Mouse (Mus musculus) CH12.LX (cell line): Measurements from ENCODE around the gene Ntrk2. TPM values are rescaled to one million over a fixed set of nuclear protein-coding genes. Genes with fewer than 3 reads are reported as not detected.

Source experiments
- DNase-seq: peaks from one replicate; pipeline ENCODE4 v3.0.0-alpha.2; 2013; ENCODE audit errors: extremely low read depth
- H3K27ac ChIP-seq: 2 replicates; pipeline ENCODE4 v1.5.1; 2012; ENCODE audit warnings: low read depth, mild to moderate bottlenecking, control low read depth, moderate library complexity; ENCODE audit not compliant: insufficient read depth
- H3K27me3 ChIP-seq: replicated peaks from 2 replicates; pipeline ENCODE3; 2012; ENCODE audit warnings: inconsistent platforms
- H3K36me3 ChIP-seq, 2 experiments: replicated peaks in 1 of 2; 2 replicates each; pipeline versions ENCODE3 to v1.6.1; 2012; ENCODE audit warnings: inconsistent platforms in 1 of 2, low read length in 1 of 2, mild to moderate bottlenecking in 1 of 2, mixed read lengths in 1 of 2, moderate library complexity in 1 of 2; ENCODE audit not compliant: control insufficient read depth in 1 of 2, insufficient read depth in 1 of 2
- H3K4me1 ChIP-seq, 2 experiments: 2 replicates each; pipeline ENCODE4 v1.6.1; 2012; ENCODE audit warnings: inconsistent platforms in 1 of 2, moderate library complexity in 1 of 2; ENCODE audit not compliant: insufficient read depth in 2 of 2, control insufficient read depth in 1 of 2
- H3K4me2 ChIP-seq: 2 replicates; pipeline ENCODE4 v1.6.1; 2012; ENCODE audit warnings: low read depth, mild to moderate bottlenecking, control low read depth; ENCODE audit not compliant: poor library complexity, insufficient read depth, severe bottlenecking
- H3K4me3 ChIP-seq, 3 experiments: fragments of 150-350 bp in 1 of 3; sonication (generic) in 1 of 3; replicated peaks in 1 of 3; 2 replicates each; pipeline versions ENCODE3 to v1.5.1; 2011 to 2012; ENCODE audit warnings: low read depth in 2 of 3, low read length in 2 of 3, mild to moderate bottlenecking in 2 of 3, moderate library complexity in 2 of 3, control low read depth in 1 of 3, improper control_type of control experiment in 1 of 3, inconsistent platforms in 1 of 3, mixed read lengths in 1 of 3; ENCODE audit not compliant: poor library complexity in 1 of 3
- H3K79me2 ChIP-seq: replicated peaks from 2 replicates; pipeline ENCODE4 v1.6.1; 2012; ENCODE audit warnings: mild to moderate bottlenecking, moderate library complexity; ENCODE audit not compliant: control insufficient read depth, poor library complexity, insufficient read depth, severe bottlenecking; ENCODE audit errors: extremely low read depth
- H3K9ac ChIP-seq: 2 replicates; pipeline ENCODE4 v1.6.1; 2012; ENCODE audit warnings: low read depth, mild to moderate bottlenecking, control low read depth, moderate library complexity; ENCODE audit not compliant: insufficient read depth
- H3K9me3 ChIP-seq: replicated peaks from 2 replicates; pipeline ENCODE3; 2012; ENCODE audit warnings: low read length, inconsistent platforms, mixed read lengths
- CHD1 ChIP-seq: IDR thresholded peaks from 2 replicates; pipeline ENCODE4 v1.6.1; 2012; ENCODE audit warnings: low read depth, low read length, improper control_type of control experiment, inconsistent platforms
- EP300 ChIP-seq: IDR thresholded peaks from 2 replicates; pipeline ENCODE4 v1.6.1; 2011; ENCODE audit warnings: low read length, improper control_type of control experiment
- ETS1 ChIP-seq: conservative IDR thresholded peaks from 2 replicates; pipeline ENCODE4 v1.6.1; 2012; ENCODE audit warnings: low read depth, mild to moderate bottlenecking, inconsistent platforms, low read length, improper control_type of control experiment, moderate library complexity
- GABPA ChIP-seq: IDR thresholded peaks from 2 replicates; pipeline ENCODE4 v1.6.1; 2012; ENCODE audit warnings: low read depth, low read length, improper control_type of control experiment, inconsistent platforms; ENCODE audit not compliant: insufficient replicate concordance
- IRF4 ChIP-seq: IDR thresholded peaks from 2 replicates; pipeline ENCODE4 v1.6.1; 2014; ENCODE audit warnings: low read depth, mild to moderate bottlenecking, inconsistent platforms, low read length, improper control_type of control experiment
- JUN ChIP-seq: IDR thresholded peaks from 2 replicates; pipeline ENCODE4 v1.6.1; 2011; ENCODE audit warnings: low read depth, mild to moderate bottlenecking, low read length, improper control_type of control experiment, moderate library complexity; ENCODE audit not compliant: insufficient read depth
- JUND ChIP-seq: conservative IDR thresholded peaks from 2 replicates; pipeline ENCODE4 v1.6.1; 2011; ENCODE audit warnings: low read depth, low read length, improper control_type of control experiment
- KAT2A ChIP-seq: IDR thresholded peaks from 2 replicates; pipeline ENCODE4 v1.6.1; 2012; ENCODE audit warnings: low read length, improper control_type of control experiment, inconsistent platforms; ENCODE audit not compliant: insufficient replicate concordance
- MAFK ChIP-seq: IDR thresholded peaks from 2 replicates; pipeline ENCODE4 v1.6.1; 2011; ENCODE audit warnings: low read length, improper control_type of control experiment; ENCODE audit not compliant: insufficient replicate concordance
- MXI1 ChIP-seq: IDR thresholded peaks from 2 replicates; pipeline ENCODE4 v1.6.1; 2011; ENCODE audit warnings: mild to moderate bottlenecking, low read depth, low read length, improper control_type of control experiment
- NELFE ChIP-seq: IDR thresholded peaks from 2 replicates; pipeline ENCODE4 v1.6.1; 2011; ENCODE audit warnings: low read depth, low read length, improper control_type of control experiment
- NRF1 ChIP-seq: IDR thresholded peaks from 2 replicates; pipeline ENCODE4 v1.6.1; 2014; ENCODE audit warnings: low read depth, mild to moderate bottlenecking, inconsistent platforms, low read length, improper control_type of control experiment, moderate library complexity
- RAD21 ChIP-seq: IDR thresholded peaks from 2 replicates; pipeline ENCODE4 v1.6.1; 2011; ENCODE audit warnings: low read depth, mild to moderate bottlenecking, low read length, improper control_type of control experiment, moderate library complexity
- SMC3 ChIP-seq: IDR thresholded peaks from 2 replicates; pipeline ENCODE4 v1.6.1; 2011; ENCODE audit warnings: low read depth, low read length, improper control_type of control experiment
- TCF12 ChIP-seq: IDR thresholded peaks from 2 replicates; pipeline ENCODE4 v1.6.1; 2014; ENCODE audit warnings: low read depth, mild to moderate bottlenecking, inconsistent platforms, low read length, improper control_type of control experiment
- USF2 ChIP-seq: conservative IDR thresholded peaks from 2 replicates; pipeline ENCODE4 v1.6.1; 2011; ENCODE audit warnings: low read depth, low read length, improper control_type of control experiment
- ZMIZ1 ChIP-seq: IDR thresholded peaks from 2 replicates; pipeline ENCODE4 v1.6.1; 2012; ENCODE audit warnings: low read depth, mild to moderate bottlenecking, inconsistent platforms, low read length, improper control_type of control experiment
- dilution Hi-C: fragments of 300-500 bp; cut with MboI; formaldehyde crosslinking; loops from 2 replicates; pipeline ENCODE4 v1.14.3; 2020; ENCODE audit warnings: low sequenced_read_pairs; ENCODE audit not compliant: extremely low pct_unique_long_range_greater_than_20kb, extremely low pct_ligation_motif_present
- in situ Hi-C: fragments of 300-500 bp; cut with MboI; formaldehyde crosslinking; loops from 3 replicates; pipeline ENCODE4 v1.14.3; 2019; ENCODE audit warnings: low sequenced_read_pairs, low pct_ligation_motif_present, low pct_unique_long_range_greater_than_20kb, mixed read lengths
- polyA plus RNA-seq: library from polyadenylated mRNA; unstranded; fragments of >175 nt; gene quantifications from 2 replicates; pipeline ENCODE4 v1.2.1, GENCODE M21; 2012; ENCODE audit warnings: low read depth; ENCODE audit not compliant: insufficient read length
- total RNA-seq, 2 experiments: library from RNA; depleted of rRNA; stranded (reverse); fragments of 300-350 nt in 1 of 2; fragments of >200 nt in 1 of 2; gene quantifications; 2 replicates each; pipeline ENCODE4 v1.2.3; 2012 to 2014

Gene Ntrk2
- total and polyA plus RNA-seq, 3 experiments, result not detected

DNA sequence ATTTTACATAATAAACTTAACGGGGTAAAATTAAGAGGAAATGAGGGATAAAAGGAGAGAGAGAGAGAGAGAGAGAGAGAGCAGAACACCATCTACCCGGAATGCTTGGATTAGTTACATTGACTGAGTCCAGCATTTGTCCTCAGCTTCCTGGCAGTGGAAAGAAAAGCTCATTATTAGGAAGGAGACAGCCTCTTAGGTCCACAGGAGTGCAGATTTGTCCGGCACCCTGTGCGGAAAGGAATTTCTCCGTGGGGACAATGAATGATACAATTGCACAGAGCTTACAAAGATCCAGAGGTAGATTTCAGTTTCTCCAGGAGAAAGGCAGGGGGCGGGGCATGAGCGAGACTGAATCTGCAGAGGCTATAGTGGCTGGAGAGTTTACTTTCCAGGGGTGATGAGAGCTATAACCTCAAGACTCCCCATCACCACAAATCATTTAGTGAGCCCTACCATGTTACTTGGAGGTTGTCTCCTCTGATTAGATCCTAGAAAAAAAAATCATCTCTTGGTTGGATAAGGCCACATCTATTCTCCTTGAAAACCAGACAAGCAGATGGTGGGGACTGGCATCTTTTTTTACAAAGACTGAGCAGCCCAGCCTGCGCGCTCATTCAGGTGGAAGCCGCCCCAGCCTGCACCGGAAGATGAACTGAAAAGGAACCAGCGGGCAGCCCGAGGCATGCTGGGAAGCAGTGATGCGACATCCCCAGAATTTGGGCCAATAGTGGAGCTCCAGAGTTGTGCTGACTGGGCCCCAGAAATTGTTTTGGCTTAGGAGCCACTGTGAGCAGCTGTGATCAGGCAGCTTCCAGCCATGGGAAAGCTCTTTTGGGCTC lies 20.2 kb downstream of the Ntrk2 start:
- H3K27ac ChIP-seq, result no peak overlapping the region
- peaks cover 78% of the 10 kb centered on the region for H3K9me3 ChIP-seq
- no peak overlapping the region for H3K4me3 ChIP-seq
- H3K27me3 ChIP-seq, result no peaks in the 10 kb centered on the region
- H3K79me2 ChIP-seq, result no peaks in the 10 kb centered on the region
- H3K36me3 ChIP-seq, result no peaks in the 10 kb centered on the region
- in situ Hi-C loops (no loop called here), dilution Hi-C loops (no loop called here)
- no peak for DNase-seq
- H3K4me1 ChIP-seq, result no peaks in the 10 kb centered on the region
- no peak overlapping the region for H3K4me2 ChIP-seq
- no peak overlapping the region for H3K9ac ChIP-seq
- no peak for TF ChIP-seq ETS1
- TF ChIP-seq USF2, result no peak
- TF ChIP-seq JUND, result no peak
- TF ChIP-seq MAFK, result no peak
- no peak for TF ChIP-seq EP300
- TF ChIP-seq ZMIZ1, result no peak
- no peak for TF ChIP-seq JUN

DNA sequence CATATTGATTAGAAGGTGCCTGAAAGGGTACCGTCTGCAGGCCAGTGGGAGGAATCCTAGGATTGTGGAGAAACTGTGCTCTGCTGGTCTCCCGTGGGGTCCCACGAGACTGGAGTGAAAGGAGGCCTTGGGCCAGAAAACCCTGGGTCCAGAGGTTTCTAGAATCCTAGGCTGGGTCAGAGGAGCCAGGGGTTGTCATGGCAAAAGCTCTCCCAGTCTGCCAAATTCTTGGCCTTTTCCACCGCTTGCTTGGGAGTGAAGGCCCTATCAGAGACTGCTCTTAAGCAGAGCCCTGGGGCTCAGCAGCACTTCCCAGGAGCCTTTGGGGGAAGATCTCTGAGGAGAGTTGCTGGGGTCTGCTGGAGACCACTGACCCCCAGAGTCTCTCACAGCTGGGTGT lies 25.6 kb downstream of the Ntrk2 start:
- no peak for DNase-seq
- dilution Hi-C loops, result no loop called here
- Histone ChIP-seq H3K4me3 (no peak overlapping the region), H3K4me2 (no peak overlapping the region), H3K4me1 (no peaks in the 10 kb centered on the region), H3K27ac (no peak overlapping the region), H3K9me3 (peaks cover 76% of the 10 kb centered on the region), H3K79me2 (no peaks in the 10 kb centered on the region), H3K27me3 (no peaks in the 10 kb centered on the region), H3K36me3 (no peaks in the 10 kb centered on the region), H3K9ac (no peak overlapping the region)
- TF ChIP-seq MXI1 (no peak), NRF1 (no peak)
- in situ Hi-C loops, result no loop called here

GRCm38 (mm10) chr13:58834726-58835125 lies 28.4 kb downstream of the Ntrk2 start:
- no peaks in the 10 kb centered on the region for H3K36me3 ChIP-seq
- no peak overlapping the region for H3K9ac ChIP-seq
- dilution Hi-C loops (no loop called here), in situ Hi-C loops (no loop called here)
- no peak for DNase-seq
- H3K4me3 ChIP-seq, result no peak overlapping the region
- H3K9me3 ChIP-seq, result peaks cover 73% of the 10 kb centered on the region
- H3K27me3 ChIP-seq, result no peaks in the 10 kb centered on the region
- H3K27ac ChIP-seq, result no peak overlapping the region
- no peak overlapping the region for H3K4me2 ChIP-seq
- H3K4me1 ChIP-seq, result no peaks in the 10 kb centered on the region
- no peak for TF ChIP-seq JUND
- TF ChIP-seq NELFE, result no peak
- TF ChIP-seq SMC3, result no peak
- TF ChIP-seq NRF1, result no peak
- TF ChIP-seq RAD21, result no peak
- TF ChIP-seq CHD1, result no peak
- no peak for TF ChIP-seq TCF12
- no peak for TF ChIP-seq GABPA
- no peak for TF ChIP-seq ZMIZ1
- TF ChIP-seq IRF4, result no peak
- TF ChIP-seq KAT2A, result no peak
- TF ChIP-seq, all 38 proteins: peak for 0
- H3K79me2 ChIP-seq, result no peaks in the 10 kb centered on the region
